Mouse (Mus musculus) adrenal gland, postnatal 10 days (tissue): ENCODE results near the gene Pfn3. TPM values are rescaled to one million over a fixed set of nuclear protein-coding genes. Genes with fewer than 3 reads are reported as not detected.
A peak's percentile ranks its signal among the peaks of the same experiment; 100 is the strongest.
"Not testable (repeated sequence)": the region's sequence is repeated elsewhere in the genome, so short reads cannot be mapped to it uniquely, and the experiment has no call there.

Source experiments
- DNase-seq: peaks from one replicate; pipeline ENCODE4 v3.0.0; 2021; ENCODE audit warnings: mixed read lengths
- long read RNA-seq, 2 experiments: library from polyadenylated mRNA; stranded (forward); transcript quantifications; one replicate each; pipeline ENCODE4 v2.0.0; 2021
- total RNA-seq, 2 experiments: library from RNA; stranded (reverse); gene quantifications; 2 replicates each; pipeline ENCODE4 v1.2.3; 2021

The Pfn3 gene
- not detected for total RNA-seq
- long read RNA-seq, experiment 1, result 0 reads
- long read RNA-seq, experiment 2, result 0 reads

- DNase-seq, result peak; percentile 52
Measured at GRCm38 (mm10) chr13:55414743-55415380, at the start of gene Pfn3. Gene Pfn3, minus strand, starts transcription at chr13:55415232.

GRCm38 (mm10) chr13:55464027-55464884 is 49.2 kb upstream of the Pfn3 start, which contains the start of gene Prr7:
Gene Prr7, plus strand, starts transcription at chr13:55464267.
- peak; percentile 73 for DNase-seq

GRCm38 (mm10) chr13:55463399-55464026 is 48.5 kb upstream of the Pfn3 start:
- no peak for DNase-seq

- DNase-seq, result no peak
Measured at GRCm38 (mm10) chr13:55462965-55463364, 47.9 kb upstream of the Pfn3 start.

- no peak for DNase-seq
Measured at GRCm38 (mm10) chr13:55451785-55452549, 36.9 kb upstream of the Pfn3 start.

- no peak for DNase-seq
Measured at GRCm38 (mm10) chr13:55451296-55451695, 36.3 kb upstream of the Pfn3 start.

- DNase-seq, result peak; percentile 94
Measured at GRCm38 (mm10) chr13:55450511-55450980, 35.5 kb upstream of the Pfn3 start.

DNA sequence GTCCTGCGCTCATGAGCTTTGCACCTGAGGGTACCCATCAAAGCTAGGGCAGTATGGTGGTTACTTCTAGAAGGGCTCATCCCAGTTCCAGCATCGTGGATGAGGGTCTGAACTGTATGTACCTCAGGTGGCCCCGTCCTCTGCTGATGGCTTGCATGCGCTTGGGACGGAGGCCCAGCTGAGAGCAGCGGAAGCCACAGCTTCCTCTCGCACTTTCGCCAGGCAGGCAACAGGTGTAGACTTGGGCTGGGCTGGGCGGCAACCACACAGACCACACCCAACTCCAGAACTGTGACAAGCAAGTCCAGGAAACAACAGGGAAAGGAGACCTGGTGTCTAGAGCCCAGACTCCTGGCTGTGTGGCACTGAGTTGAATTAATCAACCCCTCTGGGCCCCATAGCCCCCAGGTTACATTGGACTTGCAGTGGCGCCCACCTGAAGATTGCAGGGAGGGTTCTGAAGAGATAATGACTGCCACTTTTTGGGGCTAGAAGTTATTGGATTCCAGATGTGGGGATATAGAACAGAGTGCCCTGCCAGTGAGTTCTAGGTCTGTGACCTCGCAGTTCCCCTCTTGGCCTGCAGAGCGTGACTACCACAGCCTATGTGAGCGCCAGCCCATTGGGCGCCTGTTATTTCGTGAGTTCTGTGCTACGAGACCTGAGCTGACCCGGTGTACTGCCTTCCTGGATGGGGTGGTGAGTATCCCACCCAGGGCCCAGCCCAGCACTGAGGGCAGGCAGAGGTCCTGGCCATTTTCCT is 34.8 kb upstream of the Pfn3 start:
- no peak for DNase-seq

GRCm38 (mm10) chr13:55449205-55449604 is 34.2 kb upstream of the Pfn3 start:
- DNase-seq, result no peak

- no peak for DNase-seq
Measured at GRCm38 (mm10) chr13:55448131-55448530, 33.1 kb upstream of the Pfn3 start.

GRCm38 (mm10) chr13:55447543-55447943 is 32.5 kb upstream of the Pfn3 start:
- DNase-seq, result no peak

DNA sequence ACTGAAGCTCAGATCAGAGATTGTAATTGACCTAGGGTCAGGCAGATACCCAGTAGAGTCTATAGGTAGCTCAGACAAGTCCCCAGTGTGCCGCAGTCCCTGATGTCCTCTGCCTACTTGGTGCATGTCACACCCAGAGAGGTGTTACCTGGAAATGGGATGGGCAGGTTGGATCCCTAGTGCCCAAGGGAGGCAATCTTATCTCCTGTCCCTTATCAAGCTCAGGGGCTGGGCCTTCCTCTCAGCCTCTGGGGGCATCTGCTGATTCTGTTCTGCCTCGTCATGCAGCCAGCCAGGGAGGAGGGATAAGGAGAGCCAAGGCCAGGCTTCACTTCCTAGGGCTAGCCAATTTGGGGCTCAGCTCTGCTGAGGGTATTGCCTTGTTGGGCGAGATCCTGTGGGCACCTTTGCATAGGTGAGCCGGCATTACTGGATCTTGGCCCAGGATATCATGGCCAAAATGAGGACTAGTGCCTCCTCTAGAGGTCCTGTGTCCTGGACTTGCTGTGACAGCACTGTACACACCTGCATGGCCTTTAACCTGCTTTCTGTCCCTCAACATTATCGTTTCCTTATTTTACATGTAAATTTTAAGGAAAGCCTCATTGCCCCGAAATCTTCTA is 31.6 kb upstream of the Pfn3 start:
- DNase-seq, result no peak

GRCm38 (mm10) chr13:55445361-55446091 is 30.5 kb upstream of the Pfn3 start:
- DNase-seq, result no peak

- DNase-seq, result peak; percentile 99
Measured at GRCm38 (mm10) chr13:55444937-55445315, 29.9 kb upstream of the Pfn3 start, which contains the start of gene Grk6. Gene Grk6, plus strand, starts transcription at chr13:55445072.

DNA sequence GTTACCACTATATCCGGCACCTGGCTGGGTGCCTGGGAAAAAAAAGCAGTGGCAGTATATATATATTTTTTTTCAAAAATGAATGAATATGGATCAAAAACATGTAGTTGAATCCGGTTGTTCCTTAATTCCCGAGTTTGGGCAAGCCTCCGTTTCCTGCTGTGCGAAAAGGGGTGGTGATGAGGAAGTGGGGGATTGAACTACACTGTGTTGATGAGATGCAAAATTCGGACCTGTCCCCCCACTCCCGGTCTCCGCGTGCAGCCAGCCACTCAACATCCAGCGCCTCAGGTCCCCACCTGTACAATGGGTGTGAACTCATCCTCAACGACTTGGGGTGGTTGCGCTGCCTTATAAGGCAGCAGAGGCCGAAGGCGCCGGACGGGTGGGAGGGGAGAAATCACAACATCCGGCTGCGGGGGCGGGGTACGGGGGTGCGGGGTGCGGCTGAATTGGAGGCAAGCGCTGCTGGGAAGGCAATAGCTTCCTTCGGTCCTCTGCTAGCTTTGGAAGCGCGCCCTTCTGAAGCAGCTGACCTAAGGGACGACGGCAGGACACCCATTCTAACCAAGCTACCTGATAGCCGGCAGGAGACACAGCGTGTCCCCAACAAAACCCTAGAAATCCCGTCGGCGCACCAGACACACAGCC is 29.4 kb upstream of the Pfn3 start:
- no peak for DNase-seq

DNA sequence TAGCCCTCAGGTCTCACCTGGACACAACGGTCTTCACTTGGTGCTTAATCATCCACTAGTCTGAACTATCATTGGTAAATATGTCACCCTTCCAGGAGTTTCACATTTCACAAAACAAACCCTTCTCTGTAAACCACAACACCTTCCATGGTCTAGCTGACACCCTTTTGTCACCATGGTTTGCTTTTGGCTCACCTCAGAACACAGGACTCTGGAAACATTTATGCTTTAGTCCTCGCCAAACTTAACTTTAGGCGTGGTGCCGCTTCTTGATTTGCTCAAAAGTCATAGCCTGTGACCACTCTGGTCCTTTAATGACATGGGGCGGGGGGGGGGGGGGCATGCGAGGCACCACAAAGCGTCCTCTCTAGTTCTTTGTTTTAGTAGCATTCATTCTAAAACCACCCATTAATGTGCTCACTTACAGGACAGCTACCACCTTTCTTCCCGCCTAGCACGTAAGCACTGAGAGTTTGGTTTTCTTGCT is 28.8 kb upstream of the Pfn3 start:
- DNase-seq, result no peak

DNA sequence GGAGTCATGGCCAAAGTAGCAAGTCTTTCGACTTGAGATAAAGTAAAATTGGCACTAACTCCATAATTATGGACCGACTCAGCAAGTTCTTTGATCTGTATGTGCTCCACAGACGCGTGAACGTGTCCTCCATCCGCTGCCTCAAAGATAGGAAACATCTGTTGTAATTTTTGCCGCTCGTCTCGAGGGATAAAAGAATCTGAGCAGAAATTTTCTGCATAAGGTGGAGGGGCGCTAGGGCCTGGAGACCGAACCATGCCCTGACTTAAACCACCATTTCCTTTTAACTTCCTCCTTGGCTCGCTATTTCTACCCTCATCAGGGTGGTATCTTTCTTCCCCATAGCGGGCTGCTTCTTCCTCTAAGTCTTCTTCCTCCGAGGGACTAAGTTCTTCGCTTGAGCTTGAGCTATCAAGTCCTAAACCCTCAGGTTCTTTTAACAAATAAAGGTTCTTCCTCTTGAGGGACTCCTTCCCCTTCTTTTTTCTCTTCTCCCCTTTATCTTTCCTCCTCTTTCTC is 22.1 kb upstream of the Pfn3 start:
- not testable (repeated sequence) for DNase-seq

DNA sequence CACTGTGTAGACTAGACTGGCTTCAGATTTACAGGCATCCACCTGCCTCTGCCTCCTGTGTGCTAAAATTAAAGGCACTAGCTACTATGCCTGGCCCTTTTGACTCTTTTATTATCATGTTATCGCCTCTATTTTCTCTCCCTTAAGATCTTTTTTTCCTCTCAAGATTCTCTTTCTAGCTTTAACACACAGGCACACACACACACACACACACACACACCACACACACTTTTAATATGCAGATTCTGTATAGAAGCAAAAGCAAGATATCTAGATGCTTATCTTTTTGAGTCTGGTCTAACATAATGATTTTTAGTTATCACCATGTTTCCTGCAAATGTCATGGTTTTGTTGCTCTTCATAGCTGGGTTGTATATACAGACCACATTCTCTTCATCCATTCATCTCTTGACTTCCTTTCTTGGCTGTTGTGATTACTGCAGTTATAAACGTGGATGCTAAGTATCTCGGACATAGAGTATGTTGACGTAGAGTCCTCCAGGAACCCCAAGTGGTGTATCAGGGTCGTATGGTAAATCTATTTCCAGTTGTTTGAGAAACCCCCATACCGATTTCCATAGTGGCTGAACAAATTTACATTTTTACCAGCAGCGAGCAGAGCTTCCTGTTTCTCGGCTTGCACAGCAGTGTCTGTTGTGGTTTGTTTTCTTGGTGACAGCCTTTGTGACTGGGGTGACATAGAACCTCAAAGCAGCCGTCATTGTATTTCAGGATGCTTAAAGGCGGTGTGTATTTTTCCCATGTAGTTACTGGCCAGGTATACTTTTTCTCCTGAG is 17.1 kb upstream of the Pfn3 start:
- no peak for DNase-seq
